Mouse (Mus musculus): ENCODE data around the gene Acrbp. TPM values are rescaled to one million over a fixed set of nuclear protein-coding genes. Genes with fewer than 3 reads are reported as not detected.

Acrbp gene
- total and polyA plus RNA-seq, 2 experiments from 2014 or later = 7.2 to 12.6 TPM

GRCm38 (mm10) chr6:125087937-125088336, 38.4 kb downstream of the Acrbp start:
- no peaks in the 10 kb centered on the region for H3K27me3 ChIP-seq (ENCODE audit: insufficient read depth, low read length)
- H3K9ac ChIP-seq (replicated peaks; ENCODE audit: low read length, poor library complexity, severe bottlenecking) = no peak overlapping the region
- no peaks in the 10 kb centered on the region for H3K9me3 ChIP-seq (ENCODE audit: low read length)
- no peaks in the 10 kb centered on the region for H3K36me3 ChIP-seq (ENCODE audit: insufficient read depth, low read length)
- ATAC-seq (ENCODE audit: low FRiP score) = no peak
- H3K4me2 ChIP-seq (ENCODE audit: low read depth, low read length, poor library complexity, severe bottlenecking) = no peak overlapping the region
- WGBS = 68% methylated on average over 3 of the region's 3 CpGs
- H3K4me3 ChIP-seq (ENCODE audit: low read depth, low read length) = no peak overlapping the region
- no peak for TF ChIP-seq CTCF (IDR thresholded peaks at IDR 0.05)
- DNase-seq (ENCODE audit: low spot score) = no peak
- peaks cover 16% of the 10 kb centered on the region for H3K4me1 ChIP-seq (ENCODE audit: insufficient read depth, low read length)
- peak overlapping the region; percentile 89; the same call in 1 of the 2 replicates for H3K27ac ChIP-seq (ENCODE audit: low read depth, low read length)

GRCm38 (mm10) chr6:125088561-125089321, 39.3 kb downstream of the Acrbp start:
- H3K4me2 ChIP-seq (ENCODE audit: low read depth, low read length, poor library complexity, severe bottlenecking) = peak overlapping the region; percentile 43
- DNase-seq (ENCODE audit: low spot score) = peak; percentile 95
- ATAC-seq (ENCODE audit: low FRiP score) = peak; percentile 84
- H3K36me3 ChIP-seq (ENCODE audit: insufficient read depth, low read length) = no peaks in the 10 kb centered on the region
- TF ChIP-seq CTCF (IDR thresholded peaks at IDR 0.05) = peak; percentile 35
- peak overlapping the region; percentile 89 for H3K27ac ChIP-seq (ENCODE audit: low read depth, low read length)
- 2% methylated on average over 20 of the region's 20 CpGs for WGBS
- no peak overlapping the region for H3K4me3 ChIP-seq (ENCODE audit: low read depth, low read length)
- H3K4me1 ChIP-seq (ENCODE audit: insufficient read depth, low read length) = peaks cover 16% of the 10 kb centered on the region
- peak overlapping the region; percentile 5; the same call in 1 of the 2 replicates for H3K9ac ChIP-seq (replicated peaks; ENCODE audit: low read length, poor library complexity, severe bottlenecking)
- no peaks in the 10 kb centered on the region for H3K27me3 ChIP-seq (ENCODE audit: insufficient read depth, low read length)
- no peaks in the 10 kb centered on the region for H3K9me3 ChIP-seq (ENCODE audit: low read length)

GRCm38 (mm10) chr6:125089521-125090321, 40.2 kb downstream of the Acrbp start:
- ATAC-seq (ENCODE audit: low FRiP score) (peak; percentile 75), DNase-seq (ENCODE audit: low spot score) (peak; percentile 89)
- peak overlapping the region; percentile 89 for H3K27ac ChIP-seq (ENCODE audit: low read depth, low read length)
- peak overlapping the region; percentile 43 for H3K4me2 ChIP-seq (ENCODE audit: low read depth, low read length, poor library complexity, severe bottlenecking)
- H3K9ac ChIP-seq (replicated peaks; ENCODE audit: low read length, poor library complexity, severe bottlenecking) = peak overlapping the region; percentile 29; the same call in 1 of the 2 replicates
- no peaks in the 10 kb centered on the region for H3K9me3 ChIP-seq (ENCODE audit: low read length)
- no peaks in the 10 kb centered on the region for H3K36me3 ChIP-seq (ENCODE audit: insufficient read depth, low read length)
- H3K4me1 ChIP-seq (ENCODE audit: insufficient read depth, low read length) = peaks cover 16% of the 10 kb centered on the region
- TF ChIP-seq CTCF (IDR thresholded peaks at IDR 0.05) = peak; percentile 16; the same call in 1 of the 2 replicates
- H3K4me3 ChIP-seq (ENCODE audit: low read depth, low read length) = no peak overlapping the region
- 4% methylated on average over 14 of the region's 15 CpGs for WGBS
- H3K27me3 ChIP-seq (ENCODE audit: insufficient read depth, low read length) = no peaks in the 10 kb centered on the region

GRCm38 (mm10) chr6:125090341-125091085, 41.0 kb downstream of the Acrbp start:
- no peak for ATAC-seq (ENCODE audit: low FRiP score)
- Histone ChIP-seq H3K4me1 (ENCODE audit: insufficient read depth, low read length) (peaks cover 16% of the 10 kb centered on the region), H3K4me2 (ENCODE audit: low read depth, low read length, poor library complexity, severe bottlenecking) (0 out of 2 replicates have a peak overlapping the region, but pooled peaks have one; percentile 43), H3K4me3 (ENCODE audit: low read depth, low read length) (no peak overlapping the region), H3K27me3 (ENCODE audit: insufficient read depth, low read length) (no peaks in the 10 kb centered on the region), H3K36me3 (ENCODE audit: insufficient read depth, low read length) (no peaks in the 10 kb centered on the region), H3K27ac (ENCODE audit: low read depth, low read length) (peak overlapping the region; percentile 89), H3K9ac (replicated peaks; ENCODE audit: low read length, poor library complexity, severe bottlenecking) (no peak overlapping the region), H3K9me3 (ENCODE audit: low read length) (no peaks in the 10 kb centered on the region)
- DNase-seq (ENCODE audit: low spot score) = no peak
- WGBS = 46% methylated on average over 10 of the region's 10 CpGs
- no peak for TF ChIP-seq CTCF (IDR thresholded peaks at IDR 0.05)

- no peak for DNase-seq (ENCODE audit: low spot score)
- Histone ChIP-seq H3K27ac (ENCODE audit: low read depth, low read length) (no peak overlapping the region), H3K36me3 (ENCODE audit: insufficient read depth, low read length) (no peaks in the 10 kb centered on the region), H3K27me3 (ENCODE audit: insufficient read depth, low read length) (no peaks in the 10 kb centered on the region), H3K9ac (replicated peaks; ENCODE audit: low read length, poor library complexity, severe bottlenecking) (no peak overlapping the region), H3K4me2 (ENCODE audit: low read depth, low read length, poor library complexity, severe bottlenecking) (no peak overlapping the region), H3K4me3 (ENCODE audit: low read depth, low read length) (no peak overlapping the region), H3K9me3 (ENCODE audit: low read length) (no peaks in the 10 kb centered on the region), H3K4me1 (ENCODE audit: insufficient read depth, low read length) (peaks cover 16% of the 10 kb centered on the region)
- no peak for TF ChIP-seq CTCF (IDR thresholded peaks at IDR 0.05)
- no peak for ATAC-seq (ENCODE audit: low FRiP score)
- WGBS = 92% methylated on average over 5 of the region's 5 CpGs
Observed at GRCm38 (mm10) chr6:125092372-125092771, 42.9 kb downstream of the Acrbp start.

Measured in midbrain, postnatal 0 days (tissue).